8 mouse cellular contexts compared by ENCODE assay signal in the genomic region with DNA sequence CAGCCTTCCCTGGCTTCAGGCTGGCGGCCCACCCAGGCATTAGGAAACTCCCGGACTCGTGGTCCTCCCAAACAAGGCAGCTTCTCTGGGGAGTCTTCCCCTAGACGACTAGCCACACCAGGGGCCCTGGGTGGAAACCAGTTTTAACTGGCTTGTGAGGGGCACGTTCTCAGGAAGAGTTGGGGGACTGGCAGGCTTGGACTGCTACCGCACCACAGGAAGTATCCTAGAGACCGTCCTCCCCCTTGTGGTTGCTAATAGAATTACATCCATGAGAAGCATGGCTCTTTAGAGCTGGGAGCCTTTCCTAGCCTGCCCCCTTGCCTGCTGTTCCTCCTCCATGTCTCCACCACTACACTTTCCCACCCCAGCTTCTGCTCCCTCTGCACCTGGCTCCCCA.
DNase-seq lines count a peak whose midpoint lies in the region; ATAC-seq and TF ChIP-seq lines count a peak whose summit lies in the region.

No protein-coding gene starts in this region.

- no peaks in the 10 kb centered on the region for H3K27me3 ChIP-seq in embryonic facial prominence, embryonic 14.5 days (replicated peaks; ENCODE audit: control insufficient read depth, insufficient read depth, low read length)

- intact Hi-C loops in heart, postnatal 36 days (cut with DNase I), result loop anchor here (1.0 kb wide), 1 partner anchor 430 kb away; no protein-coding TSS in a partner anchor

- H3K9ac ChIP-seq in embryonic facial prominence, embryonic 14.5 days (ENCODE audit: low read depth, low read length), result no peak overlapping the region

- DNase-seq in ES-CJ7 (ENCODE audit: low read depth, low spot score), result peak; percentile 90
- DNase-seq in embryonic facial prominence, embryonic 14.5 days (ENCODE audit: low spot score), result peak; percentile 77
- DNase-seq in heart, postnatal 36 days, result peak; percentile 12 to 31
- peak; percentile 39 to 60 for DNase-seq in kidney, postnatal 4 days
- DNase-seq in lung, adult 2 months, result peak; percentile 9
- DNase-seq in retina, embryonic 14.5 days (ENCODE audit: low spot score), result peak; percentile 91
- DNase-seq in urinary bladder, postnatal 10 days (ENCODE audit: low spot score), result no peak

- peak; percentile 71 for ATAC-seq in embryonic facial prominence, embryonic 14.5 days (ENCODE audit: low read depth)

- H3K36me3 ChIP-seq in embryonic facial prominence, embryonic 14.5 days (ENCODE audit: control insufficient read depth, insufficient read depth, low read length), result no peaks in the 10 kb centered on the region

- WGBS in embryonic facial prominence, embryonic 14.5 days, result 21% methylated on average over 7 of the region's 7 CpGs
- 38% methylated on average over 7 of the region's 7 CpGs for WGBS in lung, adult 2 months

- peak; percentile 69; the same call in 1 of the 2 replicates for TF ChIP-seq CTCF in bone marrow macrophage, adult 2 months (IDR thresholded peaks at IDR 0.05; ENCODE audit: low read depth, low read length)
- peak; percentile 76 for TF ChIP-seq CTCF in lung, adult 2 months (IDR thresholded peaks at IDR 0.05; ENCODE audit: insufficient read depth, low read length)

- TF ChIP-seq POLR2A in bone marrow macrophage, adult 2 months (IDR thresholded peaks at IDR 0.05; ENCODE audit: borderline replicate concordance, low read depth, low read length), result no peak
- no peak for TF ChIP-seq POLR2A in lung, adult 2 months (IDR thresholded peaks at IDR 0.05; ENCODE audit: borderline replicate concordance, extremely low read depth, low read depth, low read length)

- no peak overlapping the region for H3K27ac ChIP-seq in bone marrow macrophage, adult 2 months (ENCODE audit: insufficient read depth, low read depth, low read length)
- no peak overlapping the region for H3K27ac ChIP-seq in embryonic facial prominence, embryonic 14.5 days (replicated peaks; ENCODE audit: low read depth, low read length)

- peaks cover 4% of the 10 kb centered on the region; the same call in 1 of the 2 replicates for H3K4me1 ChIP-seq in bone marrow macrophage, adult 2 months (ENCODE audit: control insufficient read depth, insufficient read depth, low read length)
- H3K4me1 ChIP-seq in embryonic facial prominence, embryonic 14.5 days (ENCODE audit: control insufficient read depth, insufficient read depth, low read length), result no peaks in the 10 kb centered on the region
- H3K4me1 ChIP-seq in lung, adult 2 months (ENCODE audit: control insufficient read depth, insufficient read depth, low read length), result peaks cover 5% of the 10 kb centered on the region

- H3K9me3 ChIP-seq in embryonic facial prominence, embryonic 14.5 days (ENCODE audit: control insufficient read depth, low read length), result no peaks in the 10 kb centered on the region

- no peak overlapping the region for H3K4me2 ChIP-seq in embryonic facial prominence, embryonic 14.5 days (ENCODE audit: low read depth, low read length)

- H3K4me3 ChIP-seq in bone marrow macrophage, adult 2 months (ENCODE audit: insufficient read depth, low read length), result no peak overlapping the region
- no peak overlapping the region for H3K4me3 ChIP-seq in embryonic facial prominence, embryonic 14.5 days (ENCODE audit: low read depth, low read length)
- no peak overlapping the region for H3K4me3 ChIP-seq in lung, adult 2 months (replicated peaks; ENCODE audit: extremely low read depth, low read depth, low read length)
